Mouse (Mus musculus) frontal cortex, postnatal 25 days (tissue): ENCODE measurements around the gene Gm5089.

Experiments
- DNase-seq, 2 experiments: peaks; one replicate each; pipeline ENCODE4 v3.0.0; 2022; ENCODE audit warnings: low spot score in 2 of 2

Gm5089 gene

DNA sequence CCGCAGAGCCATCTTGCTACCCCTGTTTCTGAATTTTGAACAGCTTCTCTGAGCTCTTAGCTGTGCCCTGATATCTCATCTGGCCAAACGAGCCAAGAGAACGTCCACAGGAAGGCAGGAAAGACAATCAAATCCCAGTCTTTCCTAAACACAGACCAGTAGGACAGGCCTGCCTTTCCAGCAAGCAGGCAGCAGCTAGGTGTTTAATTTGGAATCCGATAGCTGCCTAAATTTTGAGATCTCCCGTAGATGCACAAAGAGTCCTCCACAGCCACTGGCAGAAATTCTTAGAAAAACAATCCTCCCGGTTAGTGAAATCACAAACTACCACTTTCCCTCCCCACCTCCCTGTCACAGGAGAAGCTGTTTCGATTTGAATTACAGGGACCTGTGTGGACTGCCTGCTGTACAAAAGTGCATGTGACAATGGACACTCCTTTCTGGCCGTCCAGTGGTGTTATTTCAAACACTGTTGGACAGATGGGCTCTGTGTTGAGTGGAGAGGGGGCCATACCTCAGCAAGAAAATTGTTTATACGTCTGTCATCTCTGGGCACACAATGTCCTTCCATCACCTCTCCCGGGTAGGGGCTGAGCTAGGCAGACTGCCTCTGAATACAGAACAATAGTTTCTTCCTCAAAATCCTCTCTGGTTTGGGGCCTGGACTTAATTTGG, 24.2 kb downstream of the Gm5089 start:
- no peak for DNase-seq

DNA sequence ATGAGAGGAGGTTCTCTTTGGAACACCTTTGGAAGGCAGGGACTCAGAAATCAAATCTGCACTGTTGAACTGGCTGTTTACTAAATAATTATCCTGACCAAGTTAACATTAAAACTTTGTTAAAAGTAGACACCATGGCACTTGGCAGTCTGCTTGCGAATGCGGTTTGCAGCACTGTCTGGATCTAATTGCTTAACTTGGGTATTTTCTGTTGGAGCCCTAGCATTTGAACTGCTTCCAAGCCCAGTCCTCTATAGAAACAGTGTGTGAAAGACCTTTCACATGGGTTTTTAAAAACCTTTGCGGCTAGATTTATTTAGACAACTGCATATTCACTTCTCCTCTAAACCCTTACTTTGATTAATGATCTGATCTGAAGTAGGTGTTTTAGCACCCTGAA, 26.5 kb downstream of the Gm5089 start:
- DNase-seq: no peak

DNA sequence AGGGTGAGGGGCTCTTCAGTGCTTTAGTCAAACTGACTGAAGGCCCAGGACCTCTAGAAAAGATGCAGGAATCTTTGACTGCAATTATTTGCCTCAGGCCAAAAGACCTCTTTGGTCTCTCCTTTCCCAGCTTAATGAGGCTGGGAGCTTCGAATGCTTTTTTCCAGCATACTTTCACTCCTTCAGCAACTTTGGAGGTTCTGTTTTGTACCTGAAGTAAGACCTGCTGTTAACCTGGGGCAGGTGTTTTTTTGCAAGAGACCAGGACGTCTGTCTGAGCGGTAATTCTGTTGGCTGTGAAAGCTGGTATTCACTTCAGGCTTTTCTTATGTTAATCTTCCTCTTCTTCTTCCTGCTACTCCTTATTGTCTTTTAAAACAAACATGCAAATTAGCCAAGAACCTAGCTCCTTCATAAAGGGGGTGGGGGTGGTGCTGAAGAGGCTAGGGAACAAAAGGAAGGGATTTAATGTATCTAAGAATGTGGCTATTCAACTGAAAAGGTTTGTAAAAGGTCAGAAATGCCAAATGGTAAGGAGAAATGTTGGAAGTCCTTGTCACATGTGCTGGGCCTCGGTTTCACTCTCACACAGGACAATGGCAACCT, 34.6 kb downstream of the Gm5089 start:
- DNase-seq: no peak

DNA sequence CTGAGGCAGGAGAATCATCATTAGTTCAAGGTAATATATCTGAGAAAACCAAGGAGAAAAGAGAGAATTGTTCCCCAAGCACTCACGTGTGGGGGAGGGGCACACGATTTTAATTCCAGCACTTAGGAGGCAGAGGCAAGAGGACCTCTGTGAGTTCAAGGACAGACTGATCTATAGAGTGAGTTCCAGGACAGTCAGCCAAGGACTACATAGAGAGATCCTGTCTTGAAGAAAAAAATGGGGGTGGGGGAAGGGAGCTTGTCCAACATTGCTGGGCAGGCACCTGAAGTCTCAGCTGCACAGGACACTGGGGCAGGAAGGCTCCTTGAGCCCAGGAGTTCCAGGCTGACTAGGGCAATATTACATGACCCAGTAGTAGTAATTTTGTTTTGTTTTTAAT, 36.1 kb downstream of the Gm5089 start:
- DNase-seq: no peak

DNA sequence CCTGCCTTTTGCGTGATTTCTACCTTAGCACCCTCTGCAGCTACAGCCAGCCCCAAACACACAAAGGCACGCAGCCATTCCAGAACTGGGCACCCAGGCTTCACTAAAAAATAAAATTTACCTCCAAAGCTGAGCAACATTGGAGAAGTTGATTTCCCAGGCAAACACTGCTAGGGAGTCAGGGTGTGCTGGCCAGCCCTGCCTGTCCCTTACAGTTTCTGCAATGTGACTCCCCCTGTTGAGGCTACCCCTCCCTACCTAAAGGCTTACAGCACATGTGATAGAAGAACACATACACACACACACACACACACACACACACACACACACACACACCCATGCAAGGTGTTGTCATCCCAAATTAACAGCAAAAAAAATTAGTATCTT, 37.4 kb downstream of the Gm5089 start:
- no peak for DNase-seq

DNA sequence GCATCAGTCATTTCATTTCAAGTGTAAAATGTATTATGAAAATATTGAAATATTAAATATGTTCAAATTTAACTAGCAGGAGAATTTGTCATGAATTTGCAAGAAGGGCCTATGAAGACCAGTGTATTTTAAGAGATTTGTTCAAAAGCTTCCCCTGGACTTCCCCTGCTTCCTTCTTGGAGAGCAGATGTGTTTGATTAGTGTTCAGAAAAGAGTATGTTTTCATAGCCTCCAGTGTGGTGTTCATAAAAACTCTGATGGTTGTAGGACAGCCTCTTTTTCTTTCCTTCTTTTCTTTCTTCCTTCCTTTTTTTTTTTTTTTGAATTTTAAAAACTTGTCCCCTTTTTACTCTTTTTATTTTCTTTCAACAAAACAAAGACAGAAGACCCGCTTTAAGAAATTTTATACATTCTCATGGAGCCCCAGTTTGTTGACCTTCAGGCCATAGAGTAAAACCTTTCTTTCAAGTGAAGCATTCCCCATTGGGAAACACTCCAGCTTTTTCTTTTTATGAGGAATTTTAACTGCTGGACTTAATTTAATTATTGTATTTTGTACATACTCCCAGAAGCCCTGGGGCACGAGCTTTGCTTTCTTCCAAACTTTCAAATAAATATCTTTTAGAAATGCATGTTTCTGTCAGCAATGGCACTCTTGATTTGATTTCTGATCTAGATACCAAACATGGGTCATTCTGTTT, 37.9 kb downstream of the Gm5089 start:
- DNase-seq: no peak

DNA sequence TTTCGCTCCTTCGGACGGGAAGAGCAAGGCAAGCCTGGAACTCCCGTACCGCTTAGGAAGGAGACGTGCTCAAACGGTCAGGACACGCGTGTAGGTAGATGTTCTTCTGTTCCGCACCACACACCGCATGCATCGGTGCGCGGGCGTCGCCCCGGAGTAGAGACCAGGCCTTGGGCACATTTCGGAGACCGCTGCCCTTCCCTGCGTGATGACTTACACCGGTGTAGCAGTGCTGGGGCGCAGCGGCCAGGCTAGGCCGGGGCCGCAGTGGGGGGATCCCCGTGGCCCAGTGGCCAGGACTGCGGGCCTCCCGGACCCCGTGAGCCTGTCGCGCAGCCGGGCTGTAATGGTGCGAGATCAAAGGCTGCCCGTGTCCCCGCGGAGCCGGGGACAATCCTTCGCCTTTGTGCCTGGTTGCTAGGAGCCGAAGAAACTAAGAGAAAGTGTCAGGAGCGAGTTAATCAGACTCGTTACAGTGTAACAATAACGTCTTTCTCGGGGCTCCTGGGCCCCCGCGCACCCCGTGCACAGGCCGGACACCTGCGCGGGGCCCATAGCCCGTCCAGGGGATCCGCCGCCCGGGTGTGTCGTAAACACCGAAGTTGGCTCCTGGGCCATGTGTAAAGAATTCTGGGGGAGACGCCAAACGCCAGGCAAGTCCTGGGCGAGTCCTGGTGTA, 44.2 kb downstream of the Gm5089 start:
- peak in 1 of 2 experiments; percentile 13 for DNase-seq

DNA sequence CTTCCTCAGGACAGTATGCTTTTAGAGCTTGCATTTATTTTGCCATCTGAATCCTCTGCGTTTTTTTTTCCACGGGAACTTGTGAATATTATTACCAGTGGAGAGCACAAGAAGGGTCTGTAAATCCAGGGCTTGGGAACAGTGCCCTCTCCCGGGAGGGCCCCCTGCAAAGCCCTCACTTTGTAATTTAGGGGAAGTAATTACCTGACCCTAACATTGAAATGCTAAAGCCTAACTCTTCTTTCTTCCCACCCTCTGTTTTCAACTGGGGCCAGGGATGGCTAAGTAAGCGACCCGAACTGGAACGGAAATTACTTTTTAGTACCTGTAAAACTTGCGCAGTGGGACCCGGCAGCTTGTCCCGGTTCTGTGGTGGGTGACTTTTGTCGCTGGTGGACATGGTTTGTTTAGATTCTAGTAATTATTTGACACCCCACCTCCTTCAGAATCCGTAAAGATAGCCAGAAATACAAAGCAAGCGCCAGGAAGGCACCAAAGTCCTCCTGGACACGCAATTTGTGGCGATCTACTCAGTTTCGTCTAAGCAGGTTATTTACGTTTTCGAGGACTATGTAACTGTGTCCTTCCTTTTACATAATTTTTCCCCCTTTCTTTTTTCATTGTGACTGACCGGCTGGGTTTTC, 44.9 kb downstream of the Gm5089 start:
- no peak for DNase-seq

DNA sequence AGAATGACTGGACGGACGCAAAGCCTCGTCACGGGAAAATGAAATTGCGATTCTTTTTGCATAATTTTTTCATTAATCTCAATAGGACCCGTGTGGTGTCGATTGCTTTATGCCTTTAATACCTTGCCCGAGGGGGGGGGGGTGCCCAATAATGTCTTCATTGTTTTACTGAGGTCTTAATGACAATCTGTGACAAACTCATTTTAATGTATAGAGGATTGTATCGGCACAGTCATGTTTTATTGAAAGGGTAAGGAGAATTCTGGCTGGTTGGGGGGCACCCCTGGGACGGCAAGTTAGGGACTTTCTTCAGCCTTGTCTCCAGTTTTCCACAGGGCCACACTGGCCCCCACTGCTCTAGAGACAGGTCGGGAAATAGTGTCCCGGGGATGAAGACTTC, 45.7 kb downstream of the Gm5089 start:
- no peak for DNase-seq

DNA sequence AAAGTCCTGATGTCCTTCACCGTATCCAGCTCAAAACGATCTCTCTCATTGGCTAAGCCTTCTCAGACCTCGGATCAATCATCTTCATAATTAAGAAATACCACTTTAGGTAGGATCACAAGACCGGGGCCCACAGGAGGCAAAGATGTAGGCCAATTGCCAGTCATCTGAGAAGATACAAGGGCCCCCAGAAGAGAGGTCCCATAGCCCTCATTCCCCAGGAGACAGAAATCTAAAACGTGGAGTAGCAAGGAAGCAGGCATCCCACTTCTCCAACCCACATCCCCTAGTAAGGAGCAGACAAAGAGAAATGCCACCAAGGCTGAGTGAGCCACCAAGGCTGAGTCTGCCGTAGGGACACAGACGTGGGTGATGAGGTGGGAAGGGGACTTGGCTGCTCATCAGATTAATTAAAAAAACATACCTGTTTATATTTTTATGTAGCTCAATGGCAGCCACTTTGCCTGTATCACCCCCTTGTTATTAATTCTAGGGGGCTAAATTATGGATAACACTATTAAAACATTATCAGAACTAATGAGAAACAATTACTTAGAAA, 46.2 kb downstream of the Gm5089 start:
- no peak for DNase-seq

DNA sequence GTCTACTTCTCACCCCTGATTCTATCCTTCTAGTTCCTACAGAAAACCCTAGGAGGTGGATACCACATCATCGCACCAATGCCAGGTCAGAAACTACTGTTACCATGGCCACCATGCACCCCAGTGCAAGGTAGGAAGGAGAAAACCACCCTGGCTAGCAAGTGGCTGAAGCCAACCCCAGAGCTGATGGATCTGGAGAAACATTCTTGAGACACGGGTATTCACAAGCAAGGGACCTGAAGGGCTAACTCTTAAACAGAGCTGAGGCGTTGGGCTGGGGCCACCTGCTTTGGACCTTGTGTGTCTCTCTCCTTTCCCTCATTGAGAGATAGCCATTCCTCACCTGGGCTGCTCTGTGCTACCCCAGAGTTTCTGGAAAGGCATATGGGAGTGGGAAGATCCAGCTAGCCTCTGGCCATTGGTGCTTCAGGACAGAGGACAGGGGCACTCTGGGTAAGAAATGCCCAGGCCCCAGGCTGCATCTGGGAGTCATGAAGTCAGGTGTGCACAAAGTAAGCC, 47.4 kb downstream of the Gm5089 start:
- DNase-seq: no peak

DNA sequence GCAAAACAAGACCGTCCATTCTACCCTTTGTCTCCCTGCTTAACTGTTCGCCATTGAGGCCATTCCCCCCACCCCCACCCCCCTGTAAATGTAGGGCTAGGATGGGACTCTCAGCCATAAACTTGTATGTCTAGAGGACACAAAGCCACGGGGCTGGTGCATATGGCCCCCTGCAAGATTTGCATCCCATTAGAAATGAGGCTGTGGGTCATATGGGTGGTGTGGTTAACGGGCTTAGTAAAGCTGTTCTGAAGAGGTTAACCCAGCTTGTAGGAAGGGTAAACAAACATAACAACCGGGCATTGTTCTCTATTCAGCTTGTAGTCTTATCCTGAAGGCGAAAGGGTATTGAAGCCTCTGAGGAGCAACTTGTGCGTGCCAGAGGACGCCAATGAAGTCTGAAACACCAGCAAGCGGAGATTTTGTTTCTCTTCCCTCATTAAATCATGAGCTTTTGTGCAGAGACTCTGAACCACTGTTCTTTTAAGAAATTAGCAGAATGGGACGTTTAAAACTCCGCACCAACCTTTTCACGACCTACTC, 48.1 kb downstream of the Gm5089 start:
- no peak for DNase-seq

DNA sequence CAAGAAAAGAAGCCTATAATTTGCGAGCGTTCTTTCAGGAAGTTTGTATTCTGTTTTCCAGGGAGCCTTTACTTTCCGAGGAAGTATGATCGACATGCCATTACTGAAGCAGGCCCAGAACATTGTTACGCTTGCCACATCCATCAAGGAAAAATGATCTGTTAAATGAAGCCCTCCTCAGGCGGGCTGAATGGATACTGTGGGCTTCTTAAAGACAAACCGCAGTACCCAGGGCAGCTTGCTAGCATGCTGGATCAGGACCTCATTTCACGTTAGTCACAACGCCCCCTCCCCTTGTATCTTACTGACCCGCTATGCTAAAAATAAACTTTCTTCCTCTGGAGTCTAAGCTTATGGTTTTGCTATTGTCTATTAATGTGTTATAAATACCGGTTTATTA, 49.0 kb downstream of the Gm5089 start:
- no peak for DNase-seq

DNA sequence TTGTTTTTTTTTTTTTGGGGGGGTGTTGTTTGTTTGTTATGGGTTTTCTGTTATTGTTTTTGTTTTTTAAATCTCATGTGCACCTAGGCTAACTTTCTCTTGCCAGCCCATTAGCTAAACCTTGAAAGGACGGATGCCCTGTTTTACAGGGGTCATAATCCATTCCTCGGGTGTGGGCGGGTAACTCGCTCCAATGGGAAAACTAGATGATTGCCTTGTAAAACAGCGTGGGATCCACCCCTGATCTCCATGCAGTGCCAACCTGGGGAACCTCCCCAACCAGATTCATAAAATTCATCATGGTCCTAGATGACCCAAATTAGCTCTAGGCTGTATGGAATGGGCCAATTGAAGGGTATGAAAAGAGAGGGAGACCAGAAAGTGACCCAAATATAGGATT, 51.0 kb downstream of the Gm5089 start:
- DNase-seq: no peak

DNA sequence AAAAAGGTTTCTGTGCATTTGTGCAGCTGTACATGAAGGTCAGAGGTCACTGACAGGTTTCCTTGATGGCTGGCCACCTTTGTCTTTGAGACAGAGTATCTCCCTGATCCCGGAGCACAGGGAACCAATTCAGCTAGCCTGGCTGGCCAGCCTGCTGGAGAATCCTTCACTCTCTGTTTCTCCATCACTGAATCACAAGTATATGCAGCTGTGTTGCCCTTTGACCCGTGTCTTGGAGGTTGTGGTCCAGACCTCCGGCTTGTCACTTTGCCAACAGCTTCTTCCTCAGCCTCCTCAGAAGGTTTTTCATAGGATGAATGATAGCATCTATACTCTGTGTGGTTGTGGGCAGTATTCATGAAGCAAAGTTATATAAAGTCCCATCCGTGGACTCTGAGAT, 52.2 kb downstream of the Gm5089 start:
- no peak for DNase-seq

DNA sequence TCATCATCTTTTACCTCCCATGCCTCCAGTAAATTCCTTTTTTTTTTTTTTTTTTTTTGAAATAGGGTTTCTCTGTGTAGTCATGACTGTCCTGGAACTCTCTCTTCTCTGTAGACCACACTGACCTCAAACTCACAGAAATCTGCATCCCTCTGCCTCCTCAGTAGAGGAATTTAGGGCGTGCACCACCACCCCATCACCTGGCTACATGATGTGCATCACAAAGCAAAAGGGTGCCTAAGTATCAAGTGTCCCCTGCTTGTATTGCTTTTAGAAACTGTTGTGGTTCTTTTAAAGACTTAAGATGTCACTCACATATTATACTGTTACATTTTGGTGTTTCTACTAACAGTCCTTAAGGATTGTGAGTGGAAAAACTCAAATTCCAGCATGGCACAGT, 57.8 kb downstream of the Gm5089 start:
- DNase-seq: no peak

DNA sequence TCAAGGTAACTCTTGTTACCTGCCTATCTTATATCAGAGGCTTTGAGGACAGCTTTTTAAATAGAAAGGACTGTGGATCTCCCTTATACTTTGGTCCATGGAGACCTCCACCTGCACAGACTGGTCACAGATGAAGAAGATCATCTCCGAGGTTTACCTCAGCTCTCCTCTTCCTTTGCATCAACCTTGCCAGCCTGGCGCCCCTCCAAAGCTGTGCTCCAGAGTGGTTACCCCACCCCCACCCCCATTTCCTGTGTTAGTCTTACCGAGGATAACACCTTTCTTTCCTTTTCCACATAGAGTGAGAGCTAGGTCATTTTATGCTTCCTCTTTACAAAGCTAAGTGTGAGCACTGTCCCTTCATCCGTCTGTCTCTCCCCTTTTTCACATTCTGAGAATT, 60.0 kb downstream of the Gm5089 start:
- DNase-seq: no peak

DNA sequence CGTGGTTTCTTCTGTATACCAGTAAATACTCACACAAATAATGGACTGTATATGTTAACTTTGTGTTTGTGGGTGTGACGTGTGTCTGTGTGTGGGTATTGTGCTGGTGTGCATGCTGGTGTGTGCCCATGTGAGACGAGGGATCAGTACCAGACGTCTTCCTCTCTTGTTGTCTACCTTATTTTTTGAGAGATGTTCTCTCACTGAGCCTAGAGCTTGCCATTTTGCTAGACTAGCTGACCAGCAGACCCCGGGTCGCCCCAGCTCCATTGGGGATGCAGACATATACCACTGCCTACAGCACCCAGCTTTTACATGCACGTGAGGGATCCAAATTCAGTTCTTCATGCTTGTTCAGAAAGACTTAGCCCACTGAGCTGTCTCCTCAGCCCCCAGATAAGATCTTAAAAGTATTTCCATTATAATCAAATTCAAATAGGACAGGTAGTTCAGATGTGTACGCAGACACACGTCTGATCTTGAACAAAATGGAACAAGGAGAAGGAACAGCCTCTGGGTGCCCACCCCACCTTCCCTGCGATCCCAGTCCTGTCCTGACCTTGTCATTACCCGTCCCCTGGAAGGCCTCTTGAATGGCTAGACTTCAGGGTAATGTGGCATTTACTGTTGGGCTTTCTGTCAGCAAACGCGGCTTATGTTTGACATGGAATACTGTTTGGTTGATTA, 61.1 kb downstream of the Gm5089 start:
- DNase-seq: no peak

DNA sequence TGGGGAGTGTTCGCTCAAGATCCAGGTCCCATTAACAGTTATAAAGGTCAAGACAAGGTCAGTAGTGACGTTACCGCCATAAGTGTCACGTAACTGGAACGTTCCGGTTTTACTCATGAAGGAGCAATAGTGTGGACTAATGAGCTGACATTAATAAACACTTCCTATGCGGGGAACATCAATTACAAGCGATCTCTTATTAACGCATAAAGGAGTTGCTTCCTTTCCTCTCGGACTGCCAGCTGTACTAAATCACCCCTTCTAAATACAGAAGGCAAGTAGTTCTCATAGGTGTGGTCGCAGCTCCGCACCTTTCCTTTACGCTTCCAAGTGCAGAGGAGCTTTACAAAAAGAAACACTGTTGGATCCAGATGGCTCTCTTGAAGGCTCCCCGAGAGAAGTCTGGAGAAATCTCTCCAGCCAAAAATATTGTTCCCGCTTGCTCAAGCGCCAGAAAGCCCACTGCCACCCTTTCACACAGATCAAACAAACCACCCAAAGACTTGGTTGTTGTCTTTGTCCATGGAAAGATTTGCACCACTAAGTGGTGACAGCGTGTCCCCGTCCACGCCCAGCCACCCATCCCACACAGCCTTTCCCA, 62.4 kb downstream of the Gm5089 start:
- DNase-seq: no peak

DNA sequence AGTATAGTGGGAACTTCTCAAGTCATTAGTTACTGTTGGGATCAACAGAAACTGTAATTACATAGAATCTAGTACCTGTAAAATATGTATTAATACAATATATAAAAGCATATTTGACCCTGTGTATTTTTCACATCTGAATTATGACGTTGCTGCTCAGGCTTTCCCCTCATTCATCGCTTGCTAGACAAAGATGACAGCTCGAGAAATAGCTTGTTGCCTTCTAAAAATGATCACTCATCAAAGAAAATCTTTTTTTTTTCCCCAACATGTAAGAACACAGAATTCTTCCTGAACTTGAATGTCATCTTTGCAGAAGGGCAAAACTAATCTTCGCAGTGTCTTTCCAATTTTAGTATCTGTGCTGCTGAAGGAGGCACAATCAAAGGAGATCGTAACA, 63.1 kb downstream of the Gm5089 start:
- DNase-seq: no peak
